Mouse (Mus musculus) stomach, embryonic 15.5 days (tissue): Measurements from ENCODE around the gene Gm17078. TPM values are rescaled to one million over a fixed set of nuclear protein-coding genes. Genes with fewer than 3 reads are reported as not detected.
"Not testable (repeated sequence)": the region's sequence is repeated elsewhere in the genome, so short reads cannot be mapped to it uniquely, and the experiment has no call there.

Experiments used
- ATAC-seq: fragments of 200-750 bp; cut with Nextera tagmentation; 2 replicates; pipeline ENCODE4 v1.8.0; 2017; ENCODE audit warnings: low read depth, moderate number of reproducible peaks, moderate TSS enrichment; ENCODE audit not compliant: insufficient read depth, low FRiP score
- H3K27ac ChIP-seq: fragments of 300-500 bp; sonication (generic); 2 replicates; pipeline ENCODE4 v1.5.1; 2015; ENCODE audit warnings: mild to moderate bottlenecking, inconsistent platforms
- H3K27me3 ChIP-seq: fragments of 300-500 bp; sonication (generic); replicated peaks from 2 replicates; pipeline ENCODE4 v1.6.1; 2015; ENCODE audit warnings: inconsistent platforms
- H3K36me3 ChIP-seq: fragments of 300-500 bp; sonication (generic); 2 replicates; pipeline ENCODE4 v1.6.1; 2015; ENCODE audit warnings: inconsistent platforms
- H3K4me1 ChIP-seq: fragments of 300-500 bp; sonication (generic); 2 replicates; pipeline ENCODE4 v1.6.1; 2015; ENCODE audit warnings: inconsistent platforms
- H3K4me2 ChIP-seq: fragments of 300-500 bp; sonication (generic); 2 replicates; pipeline ENCODE4 v1.6.1; 2015; ENCODE audit warnings: mild to moderate bottlenecking, inconsistent platforms
- H3K4me3 ChIP-seq: fragments of 300-500 bp; sonication (generic); replicated peaks from 2 replicates; pipeline ENCODE4 v1.5.1; 2015; ENCODE audit warnings: inconsistent platforms
- H3K9ac ChIP-seq: fragments of 300-500 bp; sonication (generic); 2 replicates; pipeline ENCODE4 v1.6.1; 2015; ENCODE audit warnings: inconsistent platforms
- H3K9me3 ChIP-seq: fragments of 300-500 bp; sonication (generic); 2 replicates; pipeline ENCODE4 v1.6.1; 2016; ENCODE audit warnings: inconsistent platforms
- WGBS: fragments of 180-500 bp; shearing (Covaris S2); methylation state at CpG from one replicate; pipeline ENCODE4 v1.1.7; 2015; 5-methylcytosine and 5-hydroxymethylcytosine counted together
- polyA plus RNA-seq: library from polyadenylated mRNA; unstranded; fragments of >200 nt; fragmentation: Nextera tagmentation; extraction: Ambion mirVana; gene quantifications from 2 replicates; pipeline ENCODE4 v1.2.1, GENCODE M21; 2015

The Gm17078 gene
- polyA plus RNA-seq, result not detected in 2 replicates

DNA sequence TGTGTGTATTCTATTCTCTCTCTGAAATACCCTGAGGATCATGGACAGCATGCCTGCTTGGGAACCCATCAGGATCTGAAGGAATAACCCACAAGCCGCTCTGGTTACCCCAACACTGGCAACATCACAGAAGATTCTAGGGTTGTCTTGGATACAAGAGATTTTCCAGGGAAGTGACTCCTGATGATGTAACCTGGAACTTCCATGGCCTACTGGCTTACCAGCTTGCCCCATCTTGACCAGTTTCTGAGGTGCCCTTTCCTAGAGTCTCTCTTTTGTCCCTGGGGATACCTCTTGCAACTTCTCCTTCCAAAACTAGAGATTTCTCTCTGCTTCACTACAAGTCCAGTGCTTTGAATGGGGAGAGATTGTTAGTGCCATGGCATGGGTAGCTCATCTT lies at the start of gene Gm17078:
Gene Gm17078, minus strand, starts transcription at position 101 of the 400 bp plus-strand sequence.
- no peaks in the 10 kb centered on the region for H3K27me3 ChIP-seq
- no peak within 1 kb of the TSS for H3K4me3 ChIP-seq
- H3K4me1 ChIP-seq, result no peaks in the 10 kb centered on the region
- no peak within 1 kb of the TSS for H3K4me2 ChIP-seq
- no peak within 1 kb of the TSS for H3K27ac ChIP-seq
- no peak within 1 kb of the TSS for H3K9ac ChIP-seq
- ATAC-seq, result no peak
- no peaks in the 10 kb centered on the region for H3K9me3 ChIP-seq
- H3K36me3 ChIP-seq, result no peaks in the 10 kb centered on the region
- WGBS, result 87% methylated on average over 1 of the region's 1 CpGs

DNA sequence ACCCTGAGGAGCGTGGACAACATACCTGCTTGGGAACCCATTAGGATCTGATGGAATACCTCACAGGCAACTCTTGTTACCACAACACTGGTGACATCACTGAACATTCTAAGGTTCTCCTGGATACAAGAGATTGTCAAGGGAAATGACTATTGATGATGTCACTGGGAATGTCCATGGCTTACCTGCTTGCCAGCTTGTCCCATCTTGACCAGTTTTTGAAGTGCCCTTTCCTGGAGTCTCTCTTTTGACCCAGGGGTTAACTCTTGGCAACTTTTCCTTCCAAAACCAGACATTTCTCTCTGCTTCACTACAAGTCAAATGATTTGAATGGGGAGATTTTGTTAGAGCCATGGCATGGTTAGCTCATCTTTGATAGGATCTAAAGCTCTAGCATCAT lies 24.5 kb upstream of the Gm17078 start, which contains the start of gene Gm4181:
Gene Gm4181, minus strand, starts transcription at position 101 of the 400 bp plus-strand sequence.
- H3K36me3 ChIP-seq, H3K9me3 ChIP-seq, H3K4me1 ChIP-seq, H3K9ac ChIP-seq, H3K27ac ChIP-seq, H3K4me2 ChIP-seq, ATAC-seq, H3K27me3 ChIP-seq, H3K4me3 ChIP-seq: not testable (repeated sequence)
- WGBS, result 47% methylated on average over 1 of the region's 1 CpGs

DNA sequence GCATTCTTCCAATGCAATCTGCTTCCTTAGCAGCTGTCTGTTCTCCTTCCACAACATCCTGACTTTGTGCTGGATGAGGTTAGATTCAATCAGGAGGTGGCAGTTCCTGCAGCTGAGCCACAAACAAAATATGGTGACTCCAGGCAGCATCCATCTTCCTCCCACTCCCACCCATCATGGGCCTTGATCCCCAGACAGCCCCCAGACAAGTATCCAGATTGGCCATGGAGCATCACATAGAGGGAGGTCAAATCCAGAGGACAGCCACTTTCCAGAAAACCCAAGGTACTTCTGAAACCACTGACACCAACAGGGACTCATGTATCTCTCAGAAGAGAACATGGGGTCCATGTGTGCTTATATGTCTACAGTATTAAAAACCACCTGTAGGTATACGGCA lies 21.3 kb upstream of the Gm17078 start:
- H3K4me3 ChIP-seq, H3K36me3 ChIP-seq, H3K27me3 ChIP-seq, H3K9me3 ChIP-seq, H3K4me1 ChIP-seq, H3K27ac ChIP-seq, ATAC-seq, H3K4me2 ChIP-seq, H3K9ac ChIP-seq: not testable (repeated sequence)
- 91% methylated on average over 1 of the region's 1 CpGs for WGBS

DNA sequence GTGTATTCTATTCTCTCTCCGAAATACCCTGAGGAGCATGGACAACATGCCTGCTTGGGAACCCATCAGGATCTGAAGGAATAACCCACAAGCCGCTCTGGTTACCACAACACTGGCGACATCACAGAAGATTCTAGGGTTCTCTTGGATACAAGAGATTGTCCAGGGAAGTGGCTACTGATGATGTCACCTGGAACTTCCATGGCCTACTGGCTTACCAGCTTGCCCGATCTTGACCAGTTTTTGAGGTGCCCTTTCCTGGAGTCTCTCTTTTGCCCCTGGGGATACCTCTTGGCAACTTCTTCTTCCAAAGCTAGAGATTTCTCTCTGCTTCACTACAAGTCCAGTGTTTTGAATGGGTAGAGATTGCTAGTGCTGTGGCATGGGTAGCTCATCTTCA lies 19.1 kb downstream of the Gm17078 start, which contains the start of gene Gm17174:
Gene Gm17174, minus strand, starts transcription at position 101 of the 400 bp plus-strand sequence.
- not testable (repeated sequence) for H3K9ac ChIP-seq, H3K9me3 ChIP-seq, H3K27me3 ChIP-seq, H3K4me2 ChIP-seq, ATAC-seq, H3K27ac ChIP-seq, H3K4me3 ChIP-seq, H3K36me3 ChIP-seq, H3K4me1 ChIP-seq
- WGBS, result 88% methylated on average over 4 of the region's 4 CpGs

DNA sequence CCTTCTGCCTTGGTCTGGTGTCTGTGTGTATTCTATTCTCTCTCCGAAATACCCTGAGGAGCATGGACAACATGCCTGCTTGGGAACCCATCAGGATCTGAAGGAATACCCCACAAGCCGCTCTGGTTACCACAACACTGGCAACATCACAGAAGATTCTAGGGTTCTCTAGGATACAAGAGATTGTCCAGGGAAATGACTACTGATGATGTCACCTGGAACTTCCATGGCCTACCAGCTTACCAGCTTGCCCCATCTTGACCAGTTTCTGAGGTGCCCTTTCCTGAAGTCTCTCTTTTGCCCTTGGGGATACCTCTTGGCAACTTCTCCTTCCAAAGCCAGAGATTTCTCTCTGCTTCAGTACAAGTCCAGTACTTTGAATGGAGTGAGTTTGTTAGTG lies 37.1 kb downstream of the Gm17078 start, which contains the start of gene Gm17175:
Gene Gm17175, minus strand, starts transcription at position 101 of the 400 bp plus-strand sequence.
- not testable (repeated sequence) for ATAC-seq, H3K9ac ChIP-seq, H3K27ac ChIP-seq, H3K4me2 ChIP-seq, H3K9me3 ChIP-seq, H3K4me1 ChIP-seq, H3K4me3 ChIP-seq, H3K27me3 ChIP-seq, H3K36me3 ChIP-seq
- 94% methylated on average over 2 of the region's 2 CpGs for WGBS

Other genes starting within 250 kb of the Gm17078 start
- gene Gm7247, start 249.6 kb downstream of the Gm17078 start, polyA plus RNA-seq, result not detected in 2 replicates
- not detected in 2 replicates for gene Vmn2r88, start 200.5 kb downstream of the Gm17078 start, polyA plus RNA-seq
- gene Vmn2r89, start 159.5 kb downstream of the Gm17078 start, polyA plus RNA-seq, result not detected in 2 replicates
- not detected in 2 replicates for gene Gm5622, start 58.5 kb downstream of the Gm17078 start, polyA plus RNA-seq
- gene Gm17175, start 37.2 kb downstream of the Gm17078 start, polyA plus RNA-seq, result not detected in 2 replicates
- gene Gm17174, start 19.2 kb downstream of the Gm17078 start, polyA plus RNA-seq, result not detected in 2 replicates
- gene Gm4181, start 24.4 kb upstream of the Gm17078 start, polyA plus RNA-seq, result not detected in 2 replicates
- not detected in 2 replicates for gene Gm17079, start 84.2 kb upstream of the Gm17078 start, polyA plus RNA-seq
- not detected in 2 replicates for gene Gm5800, start 105.9 kb upstream of the Gm17078 start, polyA plus RNA-seq
- 0.85 and 1.0 TPM in 2 replicates for gene Ang4, start 162.3 kb upstream of the Gm17078 start, polyA plus RNA-seq
- gene AY358078, start 188.7 kb upstream of the Gm17078 start, polyA plus RNA-seq, result not detected in 2 replicates
- gene Ear6, start 242.4 kb upstream of the Gm17078 start, polyA plus RNA-seq, result 0.19 and 0.39 TPM in 2 replicates